Mouse (Mus musculus) monocyte, adult 5-6 weeks (primary cell): Measurements from ENCODE around the gene Man2a1. TPM values are rescaled to one million over a fixed set of nuclear protein-coding genes. Genes with fewer than 3 reads are reported as not detected.
A peak's percentile ranks its signal among the peaks of the same experiment; 100 is the strongest.

Experiments used
- ATAC-seq: fragments of 153-309, 156-312 bp; replicated peaks from 2 replicates; pipeline ENCODE4 v1.8.0; 2017; ENCODE audit warnings: mild to moderate bottlenecking; ENCODE audit not compliant: low TSS enrichment, insufficient number of reproducible peaks, severe bottlenecking, poor library complexity, low FRiP score
- total RNA-seq: library from RNA; stranded (forward); fragments of 200-1000, 200-491, 200-594 nt; gene quantifications from 3 replicates; pipeline ENCODE4 v1.2.3, GENCODE M21; 2017

The Man2a1 gene
- 42.0 to 56.6 TPM (median 56.4 TPM) in 3 replicates for total RNA-seq

DNA sequence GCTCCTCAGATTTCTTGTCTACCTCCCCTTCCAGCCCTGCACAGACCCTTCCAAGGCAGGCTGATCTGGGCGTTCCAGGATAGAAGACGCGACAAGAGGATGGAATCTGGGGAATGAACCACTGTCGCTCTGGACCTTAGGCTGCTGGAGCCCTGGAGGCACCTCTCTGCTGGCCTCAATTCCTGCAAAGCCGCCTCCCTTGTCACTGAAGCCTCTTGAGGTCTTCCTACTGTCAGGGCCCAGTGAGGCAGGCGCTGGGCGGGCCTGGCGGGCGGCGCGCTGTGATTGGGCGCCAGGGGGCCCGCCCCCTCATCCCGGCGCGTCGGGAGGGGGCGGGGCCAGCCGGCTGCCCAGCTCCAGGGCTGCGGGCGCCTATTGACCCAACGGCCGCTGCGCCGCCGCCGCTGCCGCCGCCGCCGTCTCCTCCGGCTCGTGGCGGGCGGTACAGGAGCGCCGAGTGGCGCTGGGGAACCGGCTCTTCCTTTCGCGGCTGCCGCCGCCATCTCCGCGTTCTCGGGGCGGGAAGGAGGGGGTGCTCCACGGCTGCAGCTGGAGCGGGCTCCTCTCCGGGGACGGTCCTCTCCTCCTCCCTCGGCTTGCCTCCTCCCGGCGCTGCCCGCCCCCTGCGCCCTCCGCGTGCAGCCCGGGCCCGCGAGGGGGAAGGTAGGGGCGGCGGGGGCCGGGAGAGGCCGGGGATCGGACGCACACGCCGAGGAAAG is at the start of gene Man2a1:
TSS of gene Man2a1 (plus strand) at position 365 of the 719 bp plus-strand sequence.
- peak; percentile 76 for ATAC-seq

DNA sequence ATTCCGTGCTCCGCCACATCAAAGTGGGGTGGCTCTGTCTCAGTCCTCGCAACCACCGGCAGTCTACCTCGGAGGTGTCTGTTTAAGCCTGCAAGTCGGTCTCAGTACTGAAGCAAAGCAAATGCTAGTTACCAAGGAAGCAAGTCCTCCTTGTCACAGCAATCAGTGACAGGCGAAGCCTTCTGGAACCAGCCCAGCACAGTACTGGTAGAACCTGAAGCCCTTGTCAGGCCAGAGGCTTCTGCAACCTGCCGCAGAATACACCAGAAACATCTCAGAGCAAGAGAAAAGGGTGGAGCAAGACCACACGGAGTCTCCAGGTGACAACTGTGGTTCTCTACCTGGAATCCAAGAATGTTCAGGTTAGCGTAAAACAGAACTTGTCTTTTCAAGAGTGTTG is 47.2 kb upstream of the Man2a1 start:
- ATAC-seq = no peak

DNA sequence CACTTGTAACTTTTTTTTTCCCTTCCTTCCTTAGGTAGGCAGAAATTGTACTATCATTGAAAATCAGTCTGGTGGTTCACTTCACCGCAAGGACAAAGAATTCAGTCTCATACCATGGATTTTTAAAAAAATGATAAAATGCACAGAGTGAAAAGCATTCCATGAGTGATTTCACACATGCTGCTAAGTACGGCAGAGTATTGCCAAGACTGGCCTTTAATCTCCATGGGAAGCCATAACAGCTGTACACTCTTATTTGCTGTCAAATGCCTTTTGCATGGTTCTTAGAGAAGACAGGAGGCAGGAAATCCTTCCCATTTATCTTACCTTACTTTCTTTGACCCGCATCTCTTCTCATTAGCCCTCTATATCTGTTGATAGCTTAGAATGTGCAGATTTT is 45.6 kb upstream of the Man2a1 start:
- no peak for ATAC-seq

DNA sequence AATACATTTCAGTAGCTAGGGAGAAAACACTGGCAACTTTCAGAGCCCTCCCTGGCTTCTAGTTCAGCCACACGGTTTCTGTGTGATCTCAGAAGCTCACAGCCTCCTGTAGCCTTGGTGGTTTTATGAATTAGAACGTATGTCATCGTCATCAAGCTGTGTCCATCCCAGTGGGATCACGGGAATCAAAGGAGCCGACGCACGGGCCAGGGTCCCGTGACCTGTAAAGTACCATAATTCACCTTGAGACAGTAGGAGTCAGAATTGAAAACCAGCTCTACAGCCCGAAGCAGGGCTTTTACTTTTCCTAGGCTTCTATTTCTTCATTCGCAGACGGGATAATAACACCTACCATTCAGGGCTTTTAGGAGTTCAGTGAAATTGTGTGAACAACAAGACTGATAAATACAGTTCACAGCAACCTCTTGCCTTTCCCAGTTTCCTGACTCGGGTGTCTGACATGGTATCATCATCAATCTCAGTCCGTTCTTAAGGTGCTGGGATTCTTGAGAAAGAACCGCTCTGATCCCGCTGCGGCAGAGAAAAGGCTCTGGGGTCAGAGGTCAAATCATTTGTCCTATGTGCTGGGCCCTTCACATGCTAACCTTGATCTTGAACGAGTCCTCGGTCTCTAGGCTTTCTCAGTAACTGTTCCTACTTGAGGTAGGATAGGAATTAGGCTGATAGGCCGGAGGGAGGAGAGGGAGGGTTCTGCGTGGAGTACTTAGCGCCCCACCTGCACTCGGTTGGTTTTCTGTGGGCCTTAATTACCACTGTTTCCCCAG is 43.7 kb upstream of the Man2a1 start:
- no peak for ATAC-seq

GRCm38 (mm10) chr17:64558994-64559540 is 41.5 kb upstream of the Man2a1 start:
- ATAC-seq = 0 out of 2 replicates have a peak, but pooled peaks have one; percentile 13

- ATAC-seq = no peak
Observed at GRCm38 (mm10) chr17:64566435-64566834, 34.1 kb upstream of the Man2a1 start.

- no peak for ATAC-seq
Observed at GRCm38 (mm10) chr17:64567546-64567945, 33.0 kb upstream of the Man2a1 start.

- no peak for ATAC-seq
Observed at GRCm38 (mm10) chr17:64573981-64574380, 26.6 kb upstream of the Man2a1 start.

DNA sequence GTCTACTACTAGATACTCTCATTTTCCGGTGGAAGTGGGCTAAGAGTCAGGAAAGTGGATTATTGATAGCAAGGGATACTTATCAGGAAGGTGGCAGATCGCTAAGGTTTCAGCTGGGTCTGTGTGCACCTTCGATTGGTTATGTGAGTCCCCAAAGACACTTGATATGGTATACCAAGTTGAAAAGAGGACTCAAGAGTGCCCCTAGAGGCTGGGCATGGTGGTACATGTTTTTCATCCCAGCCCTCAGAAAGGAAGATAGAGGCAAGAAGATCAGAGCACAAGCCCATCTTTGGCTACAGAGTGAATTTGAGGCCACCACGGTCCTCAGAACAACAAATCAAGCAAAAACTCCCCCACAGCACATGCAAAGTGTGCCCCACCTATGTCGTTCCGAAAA is 25.3 kb upstream of the Man2a1 start:
- 0 out of 2 replicates have a peak, but pooled peaks have one; percentile 40 for ATAC-seq

GRCm38 (mm10) chr17:64577485-64577884 is 23.1 kb upstream of the Man2a1 start:
- no peak for ATAC-seq

GRCm38 (mm10) chr17:64578346-64578745 is 22.2 kb upstream of the Man2a1 start:
- ATAC-seq = no peak

DNA sequence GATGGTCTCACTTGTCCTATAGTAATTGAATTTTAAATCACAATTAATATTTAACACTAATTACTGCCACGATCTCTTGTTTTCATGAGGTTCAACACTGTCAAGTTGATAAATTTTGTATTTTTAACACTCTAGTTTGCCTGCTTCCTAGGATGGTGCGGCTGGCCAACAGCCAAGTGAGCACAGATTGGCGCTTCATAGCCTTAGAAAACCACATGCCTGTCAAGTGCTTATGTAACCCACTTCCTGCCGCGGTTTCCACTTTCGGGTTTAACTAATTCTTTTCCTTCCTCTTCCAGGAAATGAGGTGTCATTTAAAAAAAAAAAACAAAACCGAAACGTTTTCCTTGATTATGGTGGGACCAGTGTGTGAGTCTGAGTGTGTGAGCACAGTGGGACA is 20.8 kb upstream of the Man2a1 start:
- peak; percentile 49; the same call in 1 of the 2 replicates for ATAC-seq

- no peak for ATAC-seq
Observed at GRCm38 (mm10) chr17:64581133-64581532, 19.4 kb upstream of the Man2a1 start.

GRCm38 (mm10) chr17:64581962-64582361 is 18.6 kb upstream of the Man2a1 start:
- ATAC-seq = no peak

- ATAC-seq = peak; percentile 50; the same call in 1 of the 2 replicates
Observed at GRCm38 (mm10) chr17:64590483-64590882, 10.1 kb upstream of the Man2a1 start.

GRCm38 (mm10) chr17:64591366-64591765 is 9.2 kb upstream of the Man2a1 start:
- no peak for ATAC-seq

GRCm38 (mm10) chr17:64592355-64592754 is 8.2 kb upstream of the Man2a1 start:
- ATAC-seq = peak; percentile 45

DNA sequence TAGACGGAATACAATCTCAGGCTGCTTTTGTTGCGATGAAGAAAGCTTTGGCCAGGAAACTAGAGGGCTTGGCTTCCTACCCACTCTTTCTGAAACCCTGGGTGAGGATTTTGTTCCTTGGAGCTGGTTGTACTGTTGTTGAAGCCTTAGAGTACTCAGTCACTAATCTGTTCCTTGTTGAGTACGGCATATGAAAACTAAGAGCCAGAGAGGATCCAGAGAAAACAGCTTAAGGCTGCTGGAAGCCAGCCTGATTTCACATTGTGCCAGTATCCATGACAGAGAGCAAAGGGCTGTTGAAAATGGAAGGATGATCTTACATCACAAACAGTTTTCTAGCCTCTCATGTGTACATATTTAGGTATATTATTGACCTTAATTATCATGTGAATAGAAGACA is 7.7 kb upstream of the Man2a1 start:
- ATAC-seq = no peak

DNA sequence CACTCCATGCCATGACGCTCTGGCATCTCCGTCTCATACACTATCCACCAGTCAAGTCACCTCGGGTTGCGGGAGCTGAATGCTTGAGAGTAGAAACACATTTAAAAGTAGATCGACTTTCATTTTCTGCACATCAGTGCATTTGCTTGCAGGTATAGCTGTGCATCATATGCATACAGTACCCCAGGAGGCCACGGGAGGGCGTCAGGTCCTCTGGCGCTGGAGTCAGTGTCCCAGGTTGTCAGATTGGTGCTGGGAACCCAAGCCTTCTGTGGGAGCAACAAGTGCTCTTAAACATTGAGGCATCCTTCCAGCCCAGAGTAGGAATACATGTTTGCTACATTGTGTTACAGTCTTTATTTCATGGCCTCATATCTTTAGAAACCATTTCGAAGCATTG is 2.8 kb upstream of the Man2a1 start:
- no peak for ATAC-seq

GRCm38 (mm10) chr17:64599916-64600315 is 620 bp upstream of the Man2a1 start:
- ATAC-seq = no peak
